Mouse (Mus musculus): ENCODE measurements around the gene Dach1.

DNA sequence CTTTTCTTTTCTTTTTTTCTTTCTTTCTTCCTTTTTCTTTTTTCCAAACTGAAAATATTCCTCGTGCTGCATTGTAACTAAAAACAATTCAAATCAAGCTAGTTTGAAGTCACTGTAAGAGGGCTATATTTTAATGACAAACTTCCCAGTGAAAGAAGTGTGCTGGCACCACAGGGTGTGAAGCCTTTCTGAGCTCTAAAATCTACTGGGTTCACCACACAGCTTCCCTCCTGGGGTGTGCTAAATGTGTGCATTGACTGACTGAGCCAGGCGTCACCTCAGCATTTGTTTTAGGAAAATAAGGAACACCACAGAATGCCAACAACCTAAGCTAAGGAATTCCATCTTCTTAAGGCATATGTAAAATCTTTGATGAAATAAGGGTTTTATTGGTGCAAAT, 224.1 kb downstream of the Dach1 start:
- no peak for TF ChIP-seq EP300 (IDR thresholded peaks at IDR 0.05; ENCODE audit: low read depth)
- no peak for TF ChIP-seq CTCF (IDR thresholded peaks at IDR 0.05; ENCODE audit: low read depth)

Measured in liver, embryonic 14.5 days (tissue).